Mouse (Mus musculus) CH12.LX (cell line): ENCODE results near the gene Mob3c. TPM values are rescaled to one million over a fixed set of nuclear protein-coding genes. Genes with fewer than 3 reads are reported as not detected.

Source experiments
- DNase-seq: peaks from one replicate; pipeline ENCODE4 v3.0.0-alpha.2; 2013; ENCODE audit errors: extremely low read depth
- H3K27ac ChIP-seq: 2 replicates; pipeline ENCODE4 v1.5.1; 2012; ENCODE audit warnings: low read depth, mild to moderate bottlenecking, control low read depth, moderate library complexity; ENCODE audit not compliant: insufficient read depth
- H3K27me3 ChIP-seq: replicated peaks from 2 replicates; pipeline ENCODE3; 2012; ENCODE audit warnings: inconsistent platforms
- H3K36me3 ChIP-seq, 2 experiments: replicated peaks in 1 of 2; 2 replicates each; pipeline versions ENCODE3 to v1.6.1; 2012; ENCODE audit warnings: inconsistent platforms in 1 of 2, low read length in 1 of 2, mild to moderate bottlenecking in 1 of 2, mixed read lengths in 1 of 2, moderate library complexity in 1 of 2; ENCODE audit not compliant: control insufficient read depth in 1 of 2, insufficient read depth in 1 of 2
- H3K4me1 ChIP-seq, 2 experiments: 2 replicates each; pipeline ENCODE4 v1.6.1; 2012; ENCODE audit warnings: inconsistent platforms in 1 of 2, moderate library complexity in 1 of 2; ENCODE audit not compliant: insufficient read depth in 2 of 2, control insufficient read depth in 1 of 2
- H3K4me2 ChIP-seq: 2 replicates; pipeline ENCODE4 v1.6.1; 2012; ENCODE audit warnings: low read depth, mild to moderate bottlenecking, control low read depth; ENCODE audit not compliant: poor library complexity, insufficient read depth, severe bottlenecking
- H3K4me3 ChIP-seq, 3 experiments: fragments of 150-350 bp in 1 of 3; sonication (generic) in 1 of 3; replicated peaks in 1 of 3; 2 replicates each; pipeline versions ENCODE3 to v1.5.1; 2011 to 2012; ENCODE audit warnings: low read depth in 2 of 3, low read length in 2 of 3, mild to moderate bottlenecking in 2 of 3, moderate library complexity in 2 of 3, control low read depth in 1 of 3, improper control_type of control experiment in 1 of 3, inconsistent platforms in 1 of 3, mixed read lengths in 1 of 3; ENCODE audit not compliant: poor library complexity in 1 of 3
- H3K79me2 ChIP-seq: replicated peaks from 2 replicates; pipeline ENCODE4 v1.6.1; 2012; ENCODE audit warnings: mild to moderate bottlenecking, moderate library complexity; ENCODE audit not compliant: control insufficient read depth, poor library complexity, insufficient read depth, severe bottlenecking; ENCODE audit errors: extremely low read depth
- H3K9ac ChIP-seq: 2 replicates; pipeline ENCODE4 v1.6.1; 2012; ENCODE audit warnings: low read depth, mild to moderate bottlenecking, control low read depth, moderate library complexity; ENCODE audit not compliant: insufficient read depth
- H3K9me3 ChIP-seq: replicated peaks from 2 replicates; pipeline ENCODE3; 2012; ENCODE audit warnings: low read length, inconsistent platforms, mixed read lengths
- BHLHE40 ChIP-seq: IDR thresholded peaks from 2 replicates; pipeline ENCODE4 v1.6.1; 2011; ENCODE audit warnings: mild to moderate bottlenecking, low read depth, low read length, improper control_type of control experiment
- CHD1 ChIP-seq: IDR thresholded peaks from 2 replicates; pipeline ENCODE4 v1.6.1; 2012; ENCODE audit warnings: low read depth, low read length, improper control_type of control experiment, inconsistent platforms
- CHD2 ChIP-seq: IDR thresholded peaks from 2 replicates; pipeline ENCODE4 v1.6.1; 2011; ENCODE audit warnings: low read length, improper control_type of control experiment
- CTCF ChIP-seq, 2 experiments: IDR thresholded peaks in 1 of 2; conservative IDR thresholded peaks in 1 of 2; 2 replicates each; pipeline ENCODE4 v1.5.1; 2011 to 2012; ENCODE audit warnings: low read depth in 2 of 2, low read length in 2 of 2, improper control_type of control experiment in 1 of 2, inconsistent platforms in 1 of 2, mild to moderate bottlenecking in 1 of 2, moderate library complexity in 1 of 2
- ELF1 ChIP-seq: IDR thresholded peaks from 2 replicates; pipeline ENCODE4 v1.6.1; 2014; ENCODE audit warnings: low read depth, mild to moderate bottlenecking, inconsistent platforms, low read length, improper control_type of control experiment
- EP300 ChIP-seq: IDR thresholded peaks from 2 replicates; pipeline ENCODE4 v1.6.1; 2011; ENCODE audit warnings: low read length, improper control_type of control experiment
- ETS1 ChIP-seq: conservative IDR thresholded peaks from 2 replicates; pipeline ENCODE4 v1.6.1; 2012; ENCODE audit warnings: low read depth, mild to moderate bottlenecking, inconsistent platforms, low read length, improper control_type of control experiment, moderate library complexity
- GABPA ChIP-seq: IDR thresholded peaks from 2 replicates; pipeline ENCODE4 v1.6.1; 2012; ENCODE audit warnings: low read depth, low read length, improper control_type of control experiment, inconsistent platforms; ENCODE audit not compliant: insufficient replicate concordance
- HCFC1 ChIP-seq: IDR thresholded peaks from 2 replicates; pipeline ENCODE4 v1.6.1; 2012; ENCODE audit warnings: low read depth, mild to moderate bottlenecking, inconsistent platforms, low read length, improper control_type of control experiment
- MYC ChIP-seq: IDR thresholded peaks from 2 replicates; pipeline ENCODE4 v1.6.1; 2011; ENCODE audit warnings: low read depth, mild to moderate bottlenecking, improper control_type of control experiment, low read length
- NELFE ChIP-seq: IDR thresholded peaks from 2 replicates; pipeline ENCODE4 v1.6.1; 2011; ENCODE audit warnings: low read depth, low read length, improper control_type of control experiment
- POLR2A ChIP-seq: IDR thresholded peaks from 2 replicates; pipeline ENCODE4 v1.6.1; 2011; ENCODE audit warnings: low read depth, mild to moderate bottlenecking, improper control_type of control experiment, low read length
- POLR2AphosphoS2 ChIP-seq: IDR thresholded peaks from 2 replicates; pipeline ENCODE4 v1.6.1; 2011; ENCODE audit warnings: low read depth, low read length, improper control_type of control experiment
- SIN3A ChIP-seq: IDR thresholded peaks from 2 replicates; pipeline ENCODE4 v1.6.1; 2012; ENCODE audit warnings: low read length, improper control_type of control experiment, inconsistent platforms
- SMC3 ChIP-seq: IDR thresholded peaks from 2 replicates; pipeline ENCODE4 v1.6.1; 2011; ENCODE audit warnings: low read depth, low read length, improper control_type of control experiment
- USF2 ChIP-seq: conservative IDR thresholded peaks from 2 replicates; pipeline ENCODE4 v1.6.1; 2011; ENCODE audit warnings: low read depth, low read length, improper control_type of control experiment
- ZC3H11A ChIP-seq: IDR thresholded peaks from 2 replicates; pipeline ENCODE4 v1.6.1; 2012; ENCODE audit warnings: low read depth, mild to moderate bottlenecking, inconsistent platforms, low read length, improper control_type of control experiment
- ZMIZ1 ChIP-seq: IDR thresholded peaks from 2 replicates; pipeline ENCODE4 v1.6.1; 2012; ENCODE audit warnings: low read depth, mild to moderate bottlenecking, inconsistent platforms, low read length, improper control_type of control experiment
- dilution Hi-C: fragments of 300-500 bp; cut with MboI; formaldehyde crosslinking; loops from 2 replicates; pipeline ENCODE4 v1.14.3; 2020; ENCODE audit warnings: low sequenced_read_pairs; ENCODE audit not compliant: extremely low pct_unique_long_range_greater_than_20kb, extremely low pct_ligation_motif_present
- in situ Hi-C: fragments of 300-500 bp; cut with MboI; formaldehyde crosslinking; loops from 3 replicates; pipeline ENCODE4 v1.14.3; 2019; ENCODE audit warnings: low sequenced_read_pairs, low pct_ligation_motif_present, low pct_unique_long_range_greater_than_20kb, mixed read lengths
- polyA plus RNA-seq: library from polyadenylated mRNA; unstranded; fragments of >175 nt; gene quantifications from 2 replicates; pipeline ENCODE4 v1.2.1, GENCODE M21; 2012; ENCODE audit warnings: low read depth; ENCODE audit not compliant: insufficient read length
- total RNA-seq, 2 experiments: library from RNA; depleted of rRNA; stranded (reverse); fragments of 300-350 nt in 1 of 2; fragments of >200 nt in 1 of 2; gene quantifications; 2 replicates each; pipeline ENCODE4 v1.2.3; 2012 to 2014

Mob3c gene
- total and polyA plus RNA-seq, 3 experiments, result 7.8 to 9.2 (median 9.2) TPM

GRCm38 (mm10) chr4:115882195-115882594 is 54.3 kb downstream of the Mob3c start:
- Histone ChIP-seq H3K4me2 (no peak overlapping the region), H3K27ac (no peak overlapping the region), H3K4me3 (no peak overlapping the region), H3K9me3 (no peaks in the 10 kb centered on the region), H3K4me1 (no peaks in the 10 kb centered on the region), H3K27me3 (peaks cover 25% of the 10 kb centered on the region), H3K36me3 (peaks cover 14 to 31% of the 10 kb centered on the region in 2 experiments), H3K79me2 (no peaks in the 10 kb centered on the region), H3K9ac (no peak overlapping the region)
- dilution Hi-C loops, result no loop called here
- TF ChIP-seq GABPA, result no peak
- TF ChIP-seq BHLHE40, result no peak
- no peak for TF ChIP-seq ZMIZ1
- TF ChIP-seq NELFE, result no peak
- no peak for TF ChIP-seq CHD1
- TF ChIP-seq HCFC1, result no peak
- no peak for TF ChIP-seq POLR2AphosphoS2
- no peak for TF ChIP-seq EP300
- no peak for TF ChIP-seq CHD2
- no peak for TF ChIP-seq ZC3H11A
- no peak for TF ChIP-seq MYC
- no peak for TF ChIP-seq ELF1
- TF ChIP-seq ETS1, result no peak
- in situ Hi-C loops, result no loop called here
- DNase-seq, result no peak

- no peak for TF ChIP-seq CTCF (conservative IDR thresholded peaks at IDR 0.05 in 1 of 2, IDR thresholded peaks at IDR 0.05 in 1 of 2; ENCODE audit: low read depth in 2 of 2, low read length in 2 of 2)
- no peak for TF ChIP-seq SMC3
- TF ChIP-seq POLR2A, result no peak
- TF ChIP-seq SIN3A, result no peak
- TF ChIP-seq USF2, result no peak
- Histone ChIP-seq H3K9me3 (no peaks in the 10 kb centered on the region), H3K4me2 (no peak within 1 kb of the TSS), H3K36me3 (peaks cover 0 to 13% of the 10 kb centered on the region in 2 experiments), H3K4me1 (no peaks in the 10 kb centered on the region), H3K27me3 (peaks cover 41% of the 10 kb centered on the region), H3K27ac (no peak within 1 kb of the TSS), H3K4me3 (no peak within 1 kb of the TSS), H3K9ac (no peak within 1 kb of the TSS), H3K79me2 (no peaks in the 10 kb centered on the region)
- no peak for DNase-seq
- in situ Hi-C loops, result no loop called here
- dilution Hi-C loops, result no loop called here
Measured at GRCm38 (mm10) chr4:115884022-115884421, 56.1 kb downstream of the Mob3c start, which contains the start of gene Kncn. Kncn (plus strand) TSS chr4:115884400.

Other genes starting within 250 kb of the Mob3c start
- not detected in 2 replicates for gene Cyp4a32, start 227.1 kb upstream of the Mob3c start, total RNA-seq (2012; rRNA removed)
- gene Cyp4a32, start 227.1 kb upstream of the Mob3c start, total RNA-seq (2014; rRNA removed), result not detected in 2 replicates
- gene Cyp4a32, start 227.1 kb upstream of the Mob3c start, polyA plus RNA-seq, result not detected in 2 replicates
- not detected in 2 replicates for gene Cyp4b1, start 180.4 kb upstream of the Mob3c start, total RNA-seq (2012; rRNA removed)
- not detected in 2 replicates for gene Cyp4b1, start 180.4 kb upstream of the Mob3c start, total RNA-seq (2014; rRNA removed)
- not detected in 2 replicates for gene Cyp4b1, start 180.4 kb upstream of the Mob3c start, polyA plus RNA-seq
- gene Efcab14, start 90.3 kb upstream of the Mob3c start, total RNA-seq (2012; rRNA removed), result 12.3 and 12.9 TPM in 2 replicates
- gene Efcab14, start 90.3 kb upstream of the Mob3c start, total RNA-seq (2014; rRNA removed), result 12.4 and 13.5 TPM in 2 replicates
- gene Efcab14, start 90.3 kb upstream of the Mob3c start, polyA plus RNA-seq, result 18.3 and 23.0 TPM in 2 replicates
- 0.17 TPM in 1 of 2 replicates, not detected in the other for gene Tex38, start 47.1 kb upstream of the Mob3c start, total RNA-seq (2012; rRNA removed)
- not detected in 2 replicates for gene Tex38, start 47.1 kb upstream of the Mob3c start, total RNA-seq (2014; rRNA removed)
- gene Tex38, start 47.1 kb upstream of the Mob3c start, polyA plus RNA-seq, result 0.30 and 0.52 TPM in 2 replicates
- 17.0 and 24.3 TPM in 2 replicates for gene Atpaf1, start 43.3 kb upstream of the Mob3c start, total RNA-seq (2012; rRNA removed)
- 36.3 and 37.5 TPM in 2 replicates for gene Atpaf1, start 43.3 kb upstream of the Mob3c start, total RNA-seq (2014; rRNA removed)
- gene Atpaf1, start 43.3 kb upstream of the Mob3c start, polyA plus RNA-seq, result 22.1 and 27.7 TPM in 2 replicates
- gene Mknk1, start 11.1 kb downstream of the Mob3c start, total RNA-seq (2012; rRNA removed), result 34.7 and 39.0 TPM in 2 replicates
- 15.7 and 17.8 TPM in 2 replicates for gene Mknk1, start 11.1 kb downstream of the Mob3c start, total RNA-seq (2014; rRNA removed)
- gene Mknk1, start 11.1 kb downstream of the Mob3c start, polyA plus RNA-seq, result 31.5 and 38.5 TPM in 2 replicates
- not detected in 2 replicates for gene Kncn, start 56.3 kb downstream of the Mob3c start, total RNA-seq (2012; rRNA removed)
- not detected in 2 replicates for gene Kncn, start 56.3 kb downstream of the Mob3c start, total RNA-seq (2014; rRNA removed)
- not detected in 2 replicates for gene Kncn, start 56.3 kb downstream of the Mob3c start, polyA plus RNA-seq
- not detected in 2 replicates for gene 6430628N08Rik, start 62.6 kb downstream of the Mob3c start, total RNA-seq (2012; rRNA removed)
- gene 6430628N08Rik, start 62.6 kb downstream of the Mob3c start, total RNA-seq (2014; rRNA removed), result not detected in 2 replicates
- not detected in 2 replicates for gene 6430628N08Rik, start 62.6 kb downstream of the Mob3c start, polyA plus RNA-seq
- not detected in 2 replicates for gene Dmbx1, start 111.8 kb downstream of the Mob3c start, total RNA-seq (2012; rRNA removed)
- not detected in 2 replicates for gene Dmbx1, start 111.8 kb downstream of the Mob3c start, total RNA-seq (2014; rRNA removed)
- gene Dmbx1, start 111.8 kb downstream of the Mob3c start, polyA plus RNA-seq, result not detected in 2 replicates
- gene Faah, start 189.8 kb downstream of the Mob3c start, total RNA-seq (2012; rRNA removed), result 9.9 and 15.1 TPM in 2 replicates
- 3.4 and 3.5 TPM in 2 replicates for gene Faah, start 189.8 kb downstream of the Mob3c start, total RNA-seq (2014; rRNA removed)
- gene Faah, start 189.8 kb downstream of the Mob3c start, polyA plus RNA-seq, result 12.1 and 13.3 TPM in 2 replicates
- gene Nsun4, start 225.8 kb downstream of the Mob3c start, total RNA-seq (2012; rRNA removed), result 19.9 and 20.5 TPM in 2 replicates
- gene Nsun4, start 225.8 kb downstream of the Mob3c start, total RNA-seq (2014; rRNA removed), result 32.0 and 32.8 TPM in 2 replicates
- gene Nsun4, start 225.8 kb downstream of the Mob3c start, polyA plus RNA-seq, result 18.6 and 20.5 TPM in 2 replicates
- 293 and 362 TPM in 2 replicates for gene Uqcrh, start 247.0 kb downstream of the Mob3c start, total RNA-seq (2012; rRNA removed)
- gene Uqcrh, start 247.0 kb downstream of the Mob3c start, total RNA-seq (2014; rRNA removed), result 601 and 717 TPM in 2 replicates
- gene Uqcrh, start 247.0 kb downstream of the Mob3c start, polyA plus RNA-seq, result 264 and 297 TPM in 2 replicates
- gene Lrrc41, start 247.2 kb downstream of the Mob3c start, total RNA-seq (2012; rRNA removed), result 49.0 and 51.8 TPM in 2 replicates
- 50.0 and 60.8 TPM in 2 replicates for gene Lrrc41, start 247.2 kb downstream of the Mob3c start, total RNA-seq (2014; rRNA removed)
- 43.0 and 48.8 TPM in 2 replicates for gene Lrrc41, start 247.2 kb downstream of the Mob3c start, polyA plus RNA-seq